Mouse (Mus musculus) layer of hippocampus, adult 11-12 months (tissue): ENCODE data around the gene Utp15.

Source experiments
- DNase-seq: peaks from one replicate; pipeline ENCODE4 v3.0.0; 2022; ENCODE audit warnings: low spot score

Utp15 gene

DNA sequence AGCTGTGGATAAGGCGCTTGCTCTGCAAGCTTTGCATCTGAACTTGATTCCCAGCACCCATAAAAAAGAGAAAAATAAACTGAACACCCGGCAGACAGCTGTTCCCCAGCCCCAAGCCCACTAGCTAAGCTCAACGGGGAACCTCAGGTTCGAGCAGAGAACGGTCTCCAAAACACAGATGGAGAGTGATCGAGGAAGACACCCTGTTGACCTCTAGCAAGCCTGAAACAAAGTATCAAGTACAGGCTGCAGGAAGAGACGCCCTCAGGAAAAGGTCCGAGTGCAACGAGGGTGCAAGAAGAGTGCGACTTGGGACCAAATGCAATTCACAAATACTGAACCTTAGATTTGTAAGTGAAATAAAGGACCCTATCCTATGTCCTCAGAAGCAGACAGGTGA lies 13.2 kb downstream of the Utp15 start:
- no peak for DNase-seq

DNA sequence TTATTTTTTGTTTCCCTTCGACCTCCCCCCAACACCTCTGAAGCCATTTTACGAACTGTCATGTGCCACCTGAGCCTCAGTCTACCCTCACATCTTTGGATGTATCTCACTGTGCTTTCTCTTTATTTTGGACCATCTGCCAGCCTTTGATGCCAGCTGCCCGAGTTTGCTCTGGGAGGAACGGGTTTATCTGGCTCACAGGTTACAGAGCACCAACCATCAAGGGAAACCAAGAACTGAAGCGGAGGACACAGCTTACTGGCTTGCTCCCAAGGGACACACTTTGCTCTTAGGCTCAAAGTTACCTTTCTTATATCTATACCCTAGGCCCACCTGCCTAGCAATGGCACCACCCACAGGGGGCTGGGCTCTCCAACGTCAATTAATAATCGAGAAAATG lies 17.5 kb downstream of the Utp15 start:
- DNase-seq: no peak

DNA sequence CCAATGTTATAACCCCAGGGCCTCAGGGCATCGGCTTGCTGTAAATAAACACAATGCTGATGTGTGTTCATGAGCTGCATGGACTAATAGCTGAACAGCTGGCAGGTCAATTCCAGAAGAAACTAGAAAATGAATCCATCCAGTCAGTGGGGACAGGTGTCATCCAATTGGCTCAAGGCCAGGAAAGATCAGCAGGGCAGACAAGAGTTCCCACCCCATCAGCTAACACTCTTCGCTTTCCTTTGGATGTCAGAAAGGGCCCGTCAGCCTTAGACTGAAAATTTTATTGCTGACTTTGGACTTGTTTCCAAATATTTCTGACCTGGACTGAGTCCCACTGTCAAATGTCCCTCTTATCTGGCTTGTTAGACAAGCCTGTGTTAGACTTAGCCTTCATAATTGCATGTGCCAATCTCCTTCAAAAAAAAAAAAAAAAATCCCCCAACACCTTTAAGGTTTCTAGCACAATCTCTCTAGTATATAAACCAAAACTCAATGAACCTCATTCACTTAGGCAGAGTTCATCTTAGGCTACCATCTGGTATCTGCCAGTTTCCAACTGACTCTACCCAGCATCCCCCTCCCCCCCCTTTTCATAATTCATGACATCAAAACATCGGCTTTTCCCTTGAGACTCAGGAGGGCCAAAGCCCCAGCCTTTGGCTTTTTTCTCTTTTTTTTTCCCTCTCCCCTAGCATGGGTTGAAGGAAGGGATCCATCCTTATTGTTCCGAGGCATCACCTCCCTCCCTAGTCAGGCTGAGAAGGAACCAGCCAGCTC lies 18.1 kb downstream of the Utp15 start:
- no peak for DNase-seq

DNA sequence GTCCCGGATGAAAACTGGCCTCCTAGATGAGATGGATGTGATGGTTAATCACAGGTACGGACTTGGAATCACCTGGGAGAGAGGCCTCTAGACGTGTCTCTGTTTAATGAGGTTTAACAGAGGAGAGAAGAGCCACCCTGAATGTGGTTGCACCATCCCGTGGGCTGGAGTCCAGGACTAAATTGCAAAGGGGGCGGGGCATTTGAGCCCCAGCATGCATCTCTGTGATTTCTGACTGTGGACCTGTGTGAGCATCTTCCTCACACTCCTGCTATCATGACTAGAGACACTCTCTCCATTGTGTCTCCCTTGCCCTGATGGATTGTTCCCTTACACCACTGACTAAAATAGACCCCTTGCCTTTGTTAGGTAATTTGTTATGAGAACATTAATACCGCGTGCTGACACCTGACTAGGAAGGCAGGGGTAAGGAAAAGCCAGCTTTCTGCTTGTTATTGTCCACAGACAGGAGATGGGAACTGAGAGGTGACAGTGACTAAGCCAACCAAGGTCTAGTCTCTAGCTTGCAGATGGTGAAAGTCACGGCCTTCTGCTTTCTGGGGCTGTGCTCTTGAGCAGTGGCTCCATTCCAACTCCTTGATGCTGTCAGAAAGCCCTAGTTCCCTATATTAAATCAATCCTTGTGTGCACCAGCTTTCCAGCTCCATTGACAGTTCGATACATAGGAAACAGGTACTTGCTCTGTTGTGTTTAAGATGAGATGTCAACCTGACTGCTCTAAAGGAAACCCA lies 21.1 kb downstream of the Utp15 start:
- DNase-seq: no peak

DNA sequence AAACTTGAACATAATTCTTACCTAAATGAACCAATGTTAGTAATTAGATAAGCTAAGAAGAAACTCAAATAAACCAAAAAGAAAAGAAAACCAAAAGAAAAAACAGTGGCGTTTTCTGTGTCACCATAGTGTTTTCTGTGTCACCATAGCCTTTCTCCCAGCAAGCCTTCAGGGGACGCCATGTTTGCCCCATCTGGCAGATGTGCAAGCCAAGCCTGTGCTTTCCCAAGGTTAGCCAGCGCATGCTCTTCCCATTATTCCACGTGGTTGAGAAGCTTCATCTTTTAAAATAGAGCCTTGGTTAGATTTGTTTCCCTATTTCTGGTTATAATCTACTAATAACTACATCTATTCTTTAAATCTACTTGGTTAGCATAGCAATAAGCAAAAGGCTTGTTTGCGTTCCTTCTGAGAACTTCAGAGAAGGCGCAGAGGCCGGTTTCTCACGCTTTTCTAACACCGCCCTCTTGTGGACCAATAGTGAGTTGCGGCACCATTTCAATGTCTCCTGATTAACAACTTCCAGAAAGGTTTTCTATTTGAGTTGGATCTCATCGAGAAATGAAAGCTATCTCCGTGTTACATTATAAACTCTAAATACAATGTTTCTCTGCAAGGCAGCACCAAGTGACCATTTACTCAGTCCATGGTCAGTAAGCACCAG lies 22.7 kb downstream of the Utp15 start:
- peak; percentile 82 for DNase-seq

DNA sequence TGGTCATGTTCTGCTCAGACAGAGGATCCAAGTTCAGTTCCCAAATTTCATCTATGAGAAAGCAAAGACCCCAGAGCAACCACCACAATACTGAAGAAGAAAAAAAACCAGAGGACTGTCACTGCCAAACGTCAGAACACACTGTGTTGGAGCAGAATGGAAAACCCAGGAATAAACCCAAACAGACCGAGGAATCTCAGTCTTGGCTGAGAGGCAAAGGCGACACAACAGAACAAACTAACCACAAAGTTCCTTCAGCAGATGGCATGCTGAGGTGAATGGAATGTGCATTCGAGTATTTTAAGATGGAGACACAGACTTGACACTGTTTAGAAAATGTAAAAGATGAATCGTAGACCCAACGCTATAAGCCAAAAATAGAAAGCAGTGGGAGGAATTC lies 27.4 kb downstream of the Utp15 start:
- peak; percentile 31 for DNase-seq

DNA sequence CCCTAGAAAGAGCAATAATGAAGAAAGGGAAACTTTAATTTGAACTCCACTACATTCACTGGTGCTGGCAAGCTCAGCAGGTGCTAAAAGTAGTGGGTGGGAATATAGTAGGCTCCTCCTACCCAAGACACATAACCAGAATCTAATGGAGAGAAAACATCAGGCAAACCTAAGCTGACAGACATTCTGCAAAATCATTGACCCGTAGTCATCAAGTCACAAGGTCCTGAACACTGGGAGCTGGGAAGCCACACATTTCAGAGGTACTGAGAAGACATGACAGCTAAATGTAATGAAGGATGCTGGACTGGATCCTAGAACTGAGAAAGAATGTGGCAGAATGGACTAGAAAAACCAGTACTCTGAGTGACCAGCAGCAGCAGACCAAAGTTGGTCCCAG lies 32.3 kb downstream of the Utp15 start:
- DNase-seq: no peak

DNA sequence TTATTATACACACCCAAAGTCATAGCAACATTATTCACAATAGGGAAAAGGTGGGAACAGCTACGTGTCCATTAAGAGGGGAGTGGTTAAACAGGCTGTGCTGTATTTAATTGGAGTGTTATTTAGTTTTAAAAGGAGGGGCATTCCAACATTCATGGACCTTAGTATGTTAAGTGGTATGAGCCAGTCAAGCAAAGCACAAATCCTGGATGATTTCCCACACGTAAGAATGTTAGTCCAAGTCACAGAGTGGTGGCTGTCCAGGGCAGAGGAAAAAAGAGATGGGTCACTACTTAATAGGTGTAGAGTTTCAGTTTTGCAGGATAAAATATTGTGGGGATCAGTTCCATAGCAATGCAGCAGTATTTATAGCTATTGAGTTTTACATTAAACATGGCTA lies 36.6 kb downstream of the Utp15 start:
- DNase-seq: no peak

DNA sequence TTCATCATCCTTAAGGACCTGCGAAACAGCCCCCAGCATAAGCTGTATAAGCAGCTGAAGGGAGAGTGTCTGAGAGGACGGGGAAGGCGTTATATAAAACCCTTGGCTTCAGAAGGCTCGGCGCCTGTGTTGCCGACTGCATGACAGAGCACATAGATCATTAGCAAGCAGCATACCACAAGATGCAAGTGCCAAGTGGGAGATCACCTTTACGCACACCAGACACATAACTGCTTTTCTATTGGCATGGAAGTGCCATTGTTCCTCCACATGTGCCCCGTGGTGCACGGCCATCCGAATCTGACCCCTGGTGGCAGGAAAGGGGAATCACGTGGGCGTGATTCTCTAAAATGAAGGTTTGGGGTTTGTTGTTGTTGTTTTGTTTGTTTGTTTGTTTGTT lies 40.0 kb downstream of the Utp15 start:
- no peak for DNase-seq

DNA sequence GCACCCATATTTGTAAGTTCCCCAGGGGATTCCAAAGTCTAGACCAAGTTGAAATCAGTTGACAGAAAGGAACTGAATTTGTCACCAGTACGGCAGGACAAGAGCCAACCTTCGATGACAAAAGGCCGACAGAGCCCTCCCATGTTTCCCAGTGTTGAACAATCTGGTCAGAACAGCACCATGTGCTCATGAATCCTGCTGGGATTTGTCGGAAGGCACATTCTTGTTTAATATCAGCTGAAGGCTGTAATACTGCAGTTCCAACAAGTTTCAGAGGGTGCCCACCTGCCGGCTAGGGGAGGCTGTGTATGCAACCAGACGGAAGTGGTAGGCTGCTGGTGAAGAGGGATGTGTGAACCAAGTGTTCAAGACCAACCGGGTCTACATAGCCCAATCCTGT lies 52.7 kb downstream of the Utp15 start:
- DNase-seq: no peak

DNA sequence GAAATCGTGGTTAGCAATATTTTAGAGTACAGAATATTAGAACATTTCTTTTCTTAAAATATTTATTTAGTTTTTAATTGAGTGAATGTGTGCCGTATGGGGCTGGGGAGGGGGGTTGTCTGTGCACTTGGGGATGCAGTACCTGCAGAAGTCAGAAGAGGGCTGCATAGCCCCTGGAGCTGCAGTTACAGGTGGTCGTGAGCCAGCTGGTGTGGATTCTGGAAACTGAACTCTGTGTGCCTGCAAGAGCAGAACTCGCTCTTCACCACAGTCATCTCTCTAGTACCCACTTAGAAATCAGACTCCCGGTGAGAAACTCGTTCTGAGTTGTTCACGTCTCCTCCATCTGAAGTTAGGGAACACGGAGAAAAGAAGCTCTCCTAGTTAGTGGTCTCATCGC lies 54.0 kb downstream of the Utp15 start:
- peak; percentile 33 for DNase-seq

DNA sequence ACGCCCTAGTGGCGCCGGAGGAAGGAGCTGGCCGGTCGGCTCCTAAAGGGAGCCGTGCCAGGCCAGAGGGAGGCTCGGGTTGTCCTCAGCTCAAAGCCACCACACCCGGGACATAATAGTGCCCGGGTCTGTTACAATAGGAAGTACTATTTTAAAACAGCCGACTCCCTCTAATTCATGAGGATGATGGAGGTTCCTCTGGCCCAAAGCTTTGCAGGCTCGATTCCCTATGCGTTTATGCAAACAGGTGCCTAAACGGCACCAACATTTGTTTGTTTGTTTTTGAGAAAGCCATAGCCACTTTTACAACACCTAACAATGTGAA lies 56.3 kb downstream of the Utp15 start:
- DNase-seq: no peak

DNA sequence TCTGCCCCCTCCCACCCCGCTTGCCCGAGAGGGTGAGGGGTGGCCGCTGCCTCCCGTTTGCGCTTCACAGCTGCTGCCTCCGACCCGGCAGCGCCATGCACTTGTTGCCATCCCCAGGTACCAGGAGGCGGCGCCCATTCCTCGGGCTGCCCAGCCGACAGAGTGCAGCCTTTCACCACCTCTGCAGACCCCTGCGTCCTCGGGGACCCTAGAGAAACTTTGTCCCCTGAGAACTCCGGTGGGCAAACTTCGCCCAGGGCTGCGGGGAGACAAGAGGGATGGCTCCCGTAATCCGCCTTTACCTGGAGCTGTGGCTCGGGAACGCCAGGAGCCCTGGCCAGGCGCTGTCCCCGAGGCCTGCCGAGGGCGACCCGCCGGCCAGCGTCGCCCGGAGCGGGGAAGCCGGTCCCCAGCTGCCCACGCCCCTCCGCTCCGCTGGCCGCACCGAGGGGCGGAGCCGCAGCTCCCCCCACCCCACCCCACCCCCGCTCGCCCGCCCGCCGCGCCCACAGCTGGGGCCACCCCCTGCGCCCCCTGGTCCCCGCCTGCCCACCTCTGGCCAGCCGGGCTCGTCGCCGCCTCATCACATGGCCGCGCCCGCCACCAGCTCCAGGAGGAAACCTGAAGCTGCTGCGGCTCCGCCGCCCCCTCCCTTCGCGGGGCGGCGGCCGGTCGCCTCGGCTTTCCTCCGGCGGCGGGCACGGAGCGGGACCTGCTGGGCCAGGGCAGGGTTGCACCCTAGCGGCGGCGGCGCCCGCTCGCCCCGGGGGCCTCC lies 56.9 kb downstream of the Utp15 start, which contains the start of gene Arhgef28:
TSS of gene Arhgef28 (minus strand) at position 669 of the 775 bp plus-strand sequence.
- DNase-seq: peak; percentile 50

DNA sequence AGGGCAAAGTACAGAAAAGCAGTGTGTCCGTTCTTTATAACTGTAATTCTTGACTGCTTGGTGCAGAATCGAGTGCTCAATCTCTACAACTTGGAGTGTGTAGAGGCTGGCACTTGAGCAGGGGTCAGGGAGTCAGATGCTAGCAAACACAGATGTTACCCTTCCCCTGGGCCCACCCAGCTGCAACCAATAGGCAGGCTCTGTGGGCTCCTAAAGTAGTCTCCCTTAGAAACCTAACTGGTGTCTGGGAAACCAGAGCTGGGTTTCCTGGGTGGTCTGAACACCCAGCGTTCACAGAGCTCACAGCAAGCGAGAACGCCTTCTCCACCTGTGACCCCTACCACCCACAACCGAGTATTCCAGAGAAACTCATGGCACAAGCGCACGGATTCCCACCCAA lies 57.7 kb downstream of the Utp15 start:
- no peak for DNase-seq

DNA sequence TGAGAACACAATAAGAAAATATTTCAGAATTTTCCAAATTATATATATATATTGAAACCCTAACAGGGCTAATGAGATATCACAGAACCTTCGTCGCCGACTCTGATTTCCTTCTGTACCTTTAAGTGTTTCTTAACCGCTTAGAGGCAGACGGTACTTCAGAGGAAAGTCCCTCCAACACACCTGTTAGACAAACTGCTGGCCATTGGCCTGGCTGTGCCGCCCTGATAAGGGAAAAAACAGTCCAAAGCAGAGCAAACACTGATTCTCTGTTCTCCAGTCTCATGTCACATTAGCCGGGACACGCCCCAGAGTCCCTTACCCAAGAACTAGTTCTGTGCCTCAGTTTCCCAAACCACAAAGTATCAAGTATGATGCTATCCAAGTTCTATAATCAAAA lies 58.5 kb downstream of the Utp15 start:
- no peak for DNase-seq

DNA sequence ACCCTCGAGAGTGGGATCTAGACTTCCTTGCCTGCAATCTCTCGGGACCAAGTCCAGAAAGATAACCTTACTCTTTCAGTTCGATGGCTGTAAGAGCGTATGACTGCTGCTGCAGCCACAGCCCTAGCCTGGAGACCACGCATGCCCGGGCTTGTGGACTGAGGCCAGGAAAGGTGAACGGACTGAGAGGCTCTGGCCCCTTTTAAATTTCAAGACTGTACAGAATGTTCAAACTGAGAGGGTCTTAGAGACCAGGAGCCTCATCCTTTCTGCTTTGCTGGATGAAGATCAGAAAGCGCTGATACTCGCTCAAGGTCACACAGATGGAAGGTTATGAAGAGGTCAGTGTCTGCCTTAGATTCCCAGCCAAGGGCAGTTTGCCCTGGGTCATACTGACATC lies 61.4 kb downstream of the Utp15 start:
- no peak for DNase-seq
